Mouse (Mus musculus): ENCODE data around the gene Sdk1. TPM values are rescaled to one million over a fixed set of nuclear protein-coding genes. Genes with fewer than 3 reads are reported as not detected.

Gene Sdk1
- polyA plus RNA-seq, 1 experiment, result 1.6 TPM

DNA sequence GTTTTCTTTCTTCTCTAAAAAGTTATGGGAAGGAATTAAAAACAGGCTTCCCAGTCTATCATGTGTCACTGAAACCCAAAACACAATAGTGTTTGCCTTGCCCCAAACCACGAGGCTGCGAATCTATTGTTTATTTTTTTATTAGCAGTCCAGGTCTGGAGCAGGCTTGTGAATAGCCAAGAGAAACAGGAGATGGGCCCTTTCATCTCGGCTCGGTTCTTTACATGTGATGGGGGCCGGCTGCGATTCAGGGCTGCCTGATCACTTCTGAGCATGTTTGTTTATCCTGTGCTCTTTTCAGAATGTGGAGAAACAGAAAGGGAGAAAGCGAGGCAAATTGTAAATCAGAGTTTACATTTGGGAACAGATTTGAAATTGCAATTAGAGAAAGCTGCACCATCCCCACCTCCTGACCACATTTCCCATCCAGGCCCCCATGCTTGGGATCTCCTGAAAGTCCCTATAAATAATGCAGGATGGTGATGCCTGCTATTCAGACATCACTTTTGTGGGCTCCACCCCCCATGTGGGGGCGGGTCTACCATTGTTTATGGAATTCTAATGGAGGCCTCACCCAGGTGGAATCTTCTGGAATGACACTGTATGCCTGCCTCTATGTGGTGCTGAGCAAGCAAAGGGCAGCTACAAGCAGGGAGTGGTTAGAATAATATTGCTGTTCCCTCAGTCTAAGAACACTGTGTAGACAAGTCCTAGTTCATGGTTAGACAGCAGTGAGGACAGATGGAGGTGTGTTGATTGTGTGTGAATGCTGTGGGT, 301.8 kb downstream of the Sdk1 start:
- H3K9ac ChIP-seq (ENCODE audit: low read depth, poor library complexity, severe bottlenecking), result no peak overlapping the region
- no peaks in the 10 kb centered on the region for H3K9me3 ChIP-seq (replicated peaks; ENCODE audit: control insufficient read depth, insufficient read depth, low read length, poor library complexity, severe bottlenecking)
- no peaks in the 10 kb centered on the region for H3K36me3 ChIP-seq (ENCODE audit: control insufficient read depth, insufficient read depth, low read length, poor library complexity, severe bottlenecking)
- no peak overlapping the region for H3K4me3 ChIP-seq (ENCODE audit: low read depth, low read length)
- H3K27me3 ChIP-seq (ENCODE audit: control insufficient read depth, insufficient read depth, low read length, poor library complexity, severe bottlenecking), result no peaks in the 10 kb centered on the region
- no peak overlapping the region for H3K27ac ChIP-seq (ENCODE audit: insufficient read depth, low read length)
- H3K4me1 ChIP-seq (ENCODE audit: control insufficient read depth, insufficient read depth, low read length), result no peaks in the 10 kb centered on the region
- TF ChIP-seq POLR2A (IDR thresholded peaks at IDR 0.05; ENCODE audit: insufficient read depth, low read length) (no peak), CTCF (IDR thresholded peaks at IDR 0.05; ENCODE audit: low read depth, low read length) (no peak)

DNA sequence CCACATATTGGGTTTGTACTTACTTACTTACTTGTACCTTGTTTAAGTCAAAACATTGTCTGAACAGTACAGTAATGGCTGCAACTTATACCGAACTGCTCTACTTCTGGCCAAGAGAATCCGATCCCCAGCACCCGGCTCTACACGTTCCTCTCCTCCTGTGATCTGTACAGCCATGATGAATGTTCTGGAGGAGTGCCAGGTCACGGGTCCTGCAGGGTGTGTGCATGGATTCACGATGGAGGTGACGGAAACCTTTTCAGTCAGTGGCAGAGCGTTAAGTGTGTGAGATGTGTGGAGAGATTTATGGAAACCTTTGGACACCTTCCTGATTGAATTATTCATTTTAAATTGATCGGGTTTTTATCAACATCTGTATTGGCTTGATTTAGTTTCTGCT, 312.2 kb downstream of the Sdk1 start:
- Histone ChIP-seq H3K27me3 (ENCODE audit: control insufficient read depth, insufficient read depth, low read length, poor library complexity, severe bottlenecking) (no peaks in the 10 kb centered on the region), H3K4me3 (ENCODE audit: low read depth, low read length) (no peak overlapping the region), H3K4me1 (ENCODE audit: control insufficient read depth, insufficient read depth, low read length) (no peaks in the 10 kb centered on the region), H3K9ac (ENCODE audit: low read depth, poor library complexity, severe bottlenecking) (no peak overlapping the region), H3K36me3 (ENCODE audit: control insufficient read depth, insufficient read depth, low read length, poor library complexity, severe bottlenecking) (no peaks in the 10 kb centered on the region), H3K9me3 (replicated peaks; ENCODE audit: control insufficient read depth, insufficient read depth, low read length, poor library complexity, severe bottlenecking) (no peaks in the 10 kb centered on the region), H3K27ac (ENCODE audit: insufficient read depth, low read length) (no peak overlapping the region)
- TF ChIP-seq EP300 (IDR thresholded peaks at IDR 0.05; ENCODE audit: insufficient read depth, low read depth, low read length) (no peak), POLR2A (IDR thresholded peaks at IDR 0.05; ENCODE audit: insufficient read depth, low read length) (no peak), CTCF (IDR thresholded peaks at IDR 0.05; ENCODE audit: low read depth, low read length) (no peak)

DNA sequence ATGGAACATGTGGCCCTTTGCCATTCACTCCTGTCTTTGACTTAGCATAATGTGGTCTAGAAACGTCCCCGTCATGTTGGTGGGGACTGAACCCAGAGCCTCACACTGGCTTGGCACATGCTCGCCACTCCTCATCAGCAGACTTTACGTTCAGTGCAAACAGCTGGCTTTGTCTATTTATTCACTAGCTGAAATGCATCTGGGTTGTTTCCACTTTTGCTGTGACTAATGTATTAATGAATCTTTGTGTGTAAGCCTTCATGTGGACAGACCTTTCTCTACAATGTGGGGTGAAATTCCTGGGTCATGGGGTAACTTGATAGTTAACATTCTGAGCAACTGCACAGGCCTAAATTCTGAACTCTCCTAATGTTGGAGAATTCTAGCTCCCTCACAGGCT, 317.4 kb downstream of the Sdk1 start:
- no peaks in the 10 kb centered on the region for H3K4me1 ChIP-seq (ENCODE audit: control insufficient read depth, insufficient read depth, low read length)
- no peaks in the 10 kb centered on the region for H3K9me3 ChIP-seq (replicated peaks; ENCODE audit: control insufficient read depth, insufficient read depth, low read length, poor library complexity, severe bottlenecking)
- H3K36me3 ChIP-seq (ENCODE audit: control insufficient read depth, insufficient read depth, low read length, poor library complexity, severe bottlenecking), result no peaks in the 10 kb centered on the region
- no peak overlapping the region for H3K27ac ChIP-seq (ENCODE audit: insufficient read depth, low read length)
- H3K27me3 ChIP-seq (ENCODE audit: control insufficient read depth, insufficient read depth, low read length, poor library complexity, severe bottlenecking), result no peaks in the 10 kb centered on the region
- TF ChIP-seq EP300 (IDR thresholded peaks at IDR 0.05; ENCODE audit: insufficient read depth, low read depth, low read length), result no peak
- TF ChIP-seq POLR2A (IDR thresholded peaks at IDR 0.05; ENCODE audit: insufficient read depth, low read length), result no peak
- TF ChIP-seq CTCF (IDR thresholded peaks at IDR 0.05; ENCODE audit: low read depth, low read length), result no peak
- no peak overlapping the region for H3K9ac ChIP-seq (ENCODE audit: low read depth, poor library complexity, severe bottlenecking)
- no peak overlapping the region for H3K4me3 ChIP-seq (ENCODE audit: low read depth, low read length)

DNA sequence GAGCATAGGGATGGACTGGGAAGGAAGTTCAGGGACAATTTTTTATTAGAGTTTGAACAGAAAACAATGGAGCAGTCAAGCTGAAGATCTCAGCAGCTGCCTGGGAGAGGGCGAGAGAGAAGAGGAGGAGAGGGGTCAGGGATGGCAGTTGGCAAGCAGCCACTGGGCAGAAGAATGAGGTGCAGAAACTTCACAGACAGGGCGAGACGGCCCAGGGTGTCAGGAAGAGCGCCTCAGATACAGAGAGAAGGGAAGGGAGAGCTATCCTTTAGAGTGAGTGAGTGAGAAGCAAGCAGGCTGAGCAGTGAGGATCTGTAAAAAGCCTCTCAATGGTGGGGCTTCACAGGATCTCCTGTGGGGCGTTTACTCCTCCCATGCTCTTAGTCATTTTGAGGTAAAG, 319.0 kb downstream of the Sdk1 start:
- Histone ChIP-seq H3K27ac (ENCODE audit: insufficient read depth, low read length) (no peak overlapping the region), H3K4me1 (ENCODE audit: control insufficient read depth, insufficient read depth, low read length) (no peaks in the 10 kb centered on the region), H3K9ac (ENCODE audit: low read depth, poor library complexity, severe bottlenecking) (no peak overlapping the region), H3K36me3 (ENCODE audit: control insufficient read depth, insufficient read depth, low read length, poor library complexity, severe bottlenecking) (no peaks in the 10 kb centered on the region), H3K4me3 (ENCODE audit: low read depth, low read length) (no peak overlapping the region), H3K27me3 (ENCODE audit: control insufficient read depth, insufficient read depth, low read length, poor library complexity, severe bottlenecking) (no peaks in the 10 kb centered on the region), H3K9me3 (replicated peaks; ENCODE audit: control insufficient read depth, insufficient read depth, low read length, poor library complexity, severe bottlenecking) (no peaks in the 10 kb centered on the region)
- TF ChIP-seq EP300 (IDR thresholded peaks at IDR 0.05; ENCODE audit: insufficient read depth, low read depth, low read length) (no peak), CTCF (IDR thresholded peaks at IDR 0.05; ENCODE audit: low read depth, low read length) (no peak), POLR2A (IDR thresholded peaks at IDR 0.05; ENCODE audit: insufficient read depth, low read length) (no peak)

DNA sequence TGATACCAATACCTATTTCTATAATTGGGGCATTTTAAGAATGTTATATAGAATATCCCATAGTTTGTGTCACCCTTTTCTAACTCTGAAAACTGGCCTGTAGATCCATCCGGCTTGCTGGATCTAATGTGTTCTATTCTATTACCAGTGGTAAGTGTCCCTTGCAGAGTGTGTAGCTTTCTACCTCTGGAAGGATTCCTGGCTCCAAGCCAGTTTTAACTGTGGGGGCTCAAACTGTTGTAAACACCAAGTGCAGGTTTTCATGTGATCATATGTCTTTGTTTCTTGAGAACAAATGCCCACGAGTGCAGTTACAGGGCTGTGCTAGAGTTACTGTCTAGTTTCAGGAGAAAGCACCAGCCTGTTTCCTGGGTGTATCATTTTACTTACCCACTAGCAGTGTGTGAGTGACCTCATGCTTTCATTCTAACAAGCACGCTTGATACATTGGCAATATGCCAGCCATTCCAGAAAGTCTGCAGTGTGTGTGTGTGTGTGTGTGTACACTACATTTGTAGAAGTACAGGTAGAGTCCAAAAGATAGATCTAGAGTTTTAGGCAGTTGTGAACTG, 320.8 kb downstream of the Sdk1 start:
- Histone ChIP-seq H3K36me3 (ENCODE audit: control insufficient read depth, insufficient read depth, low read length, poor library complexity, severe bottlenecking) (no peaks in the 10 kb centered on the region), H3K4me1 (ENCODE audit: control insufficient read depth, insufficient read depth, low read length) (no peaks in the 10 kb centered on the region), H3K27me3 (ENCODE audit: control insufficient read depth, insufficient read depth, low read length, poor library complexity, severe bottlenecking) (no peaks in the 10 kb centered on the region), H3K4me3 (ENCODE audit: low read depth, low read length) (no peak overlapping the region), H3K9ac (ENCODE audit: low read depth, poor library complexity, severe bottlenecking) (no peak overlapping the region), H3K27ac (ENCODE audit: insufficient read depth, low read length) (no peak overlapping the region), H3K9me3 (replicated peaks; ENCODE audit: control insufficient read depth, insufficient read depth, low read length, poor library complexity, severe bottlenecking) (no peaks in the 10 kb centered on the region)
- no peak for TF ChIP-seq POLR2A (IDR thresholded peaks at IDR 0.05; ENCODE audit: insufficient read depth, low read length)
- TF ChIP-seq CTCF (IDR thresholded peaks at IDR 0.05; ENCODE audit: low read depth, low read length), result no peak

DNA sequence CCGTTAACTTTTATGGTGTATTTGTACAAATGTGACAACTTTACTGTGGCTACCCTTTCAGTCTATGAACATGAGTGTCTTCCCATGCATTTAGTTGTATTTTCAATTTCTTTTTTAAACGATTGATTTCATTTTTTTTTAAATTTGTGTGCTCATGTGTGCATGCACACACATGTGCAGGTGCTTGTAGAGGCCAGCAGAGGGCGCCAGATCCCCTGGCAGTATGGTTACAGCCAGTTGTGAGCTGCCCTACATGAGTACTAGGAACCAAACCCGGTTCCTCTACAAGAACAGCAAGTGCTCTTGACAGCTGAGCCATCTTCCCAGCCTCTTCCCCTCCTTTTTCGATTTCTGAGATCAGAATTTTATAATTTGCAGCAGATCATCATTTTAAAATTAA, 322.9 kb downstream of the Sdk1 start:
- TF ChIP-seq CTCF (IDR thresholded peaks at IDR 0.05; ENCODE audit: low read depth, low read length), result peak; percentile 53
- TF ChIP-seq POLR2A (IDR thresholded peaks at IDR 0.05; ENCODE audit: insufficient read depth, low read length), result no peak
- no peak for TF ChIP-seq EP300 (IDR thresholded peaks at IDR 0.05; ENCODE audit: insufficient read depth, low read depth, low read length)
- no peaks in the 10 kb centered on the region for H3K27me3 ChIP-seq (ENCODE audit: control insufficient read depth, insufficient read depth, low read length, poor library complexity, severe bottlenecking)
- no peak overlapping the region for H3K4me3 ChIP-seq (ENCODE audit: low read depth, low read length)

More for the DNA sequence above, 322.9 kb downstream of the Sdk1 start:
- Histone ChIP-seq H3K9ac (ENCODE audit: low read depth, poor library complexity, severe bottlenecking) (no peak overlapping the region), H3K36me3 (ENCODE audit: control insufficient read depth, insufficient read depth, low read length, poor library complexity, severe bottlenecking) (no peaks in the 10 kb centered on the region), H3K4me1 (ENCODE audit: control insufficient read depth, insufficient read depth, low read length) (no peaks in the 10 kb centered on the region), H3K9me3 (replicated peaks; ENCODE audit: control insufficient read depth, insufficient read depth, low read length, poor library complexity, severe bottlenecking) (no peaks in the 10 kb centered on the region), H3K27ac (ENCODE audit: insufficient read depth, low read length) (no peak overlapping the region)
